In the genomic region with DNA sequence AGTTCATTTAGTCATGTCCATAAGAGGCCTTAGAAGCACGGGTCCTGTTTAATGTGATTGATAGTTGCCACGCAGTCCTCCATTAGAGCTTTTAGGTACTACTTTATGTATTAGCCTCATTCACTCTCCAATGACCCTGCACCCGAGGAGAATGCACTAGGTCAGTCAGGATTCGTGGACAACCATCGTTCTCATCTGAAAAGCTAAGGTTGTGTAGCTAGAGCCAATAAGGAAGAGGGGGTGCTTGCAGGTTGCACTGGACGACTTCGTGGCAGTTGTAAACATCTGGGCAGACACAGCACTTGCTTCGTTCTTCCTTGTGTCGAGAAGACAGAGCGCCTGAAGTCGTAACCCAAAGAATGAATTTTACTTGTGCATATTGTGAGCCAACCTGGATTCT, we compare ENCODE assay signal across 8 mouse cellular contexts. TPM values are rescaled to one million over a fixed set of nuclear protein-coding genes. Genes with fewer than 3 reads are reported as not detected.
DNase-seq lines count a peak whose midpoint lies in the region; ATAC-seq and TF ChIP-seq lines count a peak whose summit lies in the region.

No protein-coding gene starts in this region.

- TF ChIP-seq POLR2A in liver, adult 2 months (IDR thresholded peaks at IDR 0.05; ENCODE audit: extremely low read depth, insufficient read depth, low read length): no peak
- TF ChIP-seq POLR2A in thymus, adult 2 months (IDR thresholded peaks at IDR 0.05; ENCODE audit: control insufficient read depth, extremely low read depth, insufficient read depth, low read length, poor library complexity): no peak

- peak overlapping the region; percentile 48 for H3K27ac ChIP-seq in liver, adult 2 months (replicated peaks; ENCODE audit: insufficient read depth, low read depth, low read length)
- H3K27ac ChIP-seq in embryonic facial prominence, embryonic 10.5 days (replicated peaks): peak overlapping the region; percentile 99
- H3K27ac ChIP-seq in hindbrain, embryonic 10.5 days: peak overlapping the region; percentile 99
- H3K27ac ChIP-seq in lung, embryonic 16.5 days (ENCODE audit: low read length): peak overlapping the region; percentile 86
- H3K27ac ChIP-seq in thymus, adult 2 months (ENCODE audit: control insufficient read depth, insufficient read depth, low read length): peak overlapping the region; percentile 68

- H3K4me3 ChIP-seq in liver, adult 2 months (ENCODE audit: insufficient read depth, low read depth, low read length): peak overlapping the region; percentile 57
- H3K4me3 ChIP-seq in embryonic facial prominence, embryonic 10.5 days: peak overlapping the region; percentile 82
- H3K4me3 ChIP-seq in hindbrain, embryonic 10.5 days: peak overlapping the region; percentile 99
- peak overlapping the region; percentile 74 for H3K4me3 ChIP-seq in lung, embryonic 16.5 days (ENCODE audit: low read length)
- H3K4me3 ChIP-seq in thymus, adult 2 months (ENCODE audit: control insufficient read depth, insufficient read depth, low read length): peak overlapping the region; percentile 93

- H3K4me2 ChIP-seq in lung, embryonic 16.5 days (ENCODE audit: low read depth, low read length): peak overlapping the region; percentile 70

- ATAC-seq in lung, embryonic 16.5 days (ENCODE audit: low read depth): no peak

- TF ChIP-seq CTCF in liver, adult 2 months (IDR thresholded peaks at IDR 0.05; ENCODE audit: low read depth, low read length): no peak
- TF ChIP-seq CTCF in thymus, adult 2 months (IDR thresholded peaks at IDR 0.05; ENCODE audit: borderline replicate concordance, control insufficient read depth, extremely low read depth, insufficient read depth, low read length, poor library complexity): no peak

- peak overlapping the region; percentile 55 for H3K9ac ChIP-seq in liver, adult 2 months (ENCODE audit: low read depth, low read length)
- H3K9ac ChIP-seq in lung, embryonic 16.5 days (ENCODE audit: low read length): peak overlapping the region; percentile 89

- peaks cover 52% of the 10 kb centered on the region for H3K79me2 ChIP-seq in liver, adult 2 months (ENCODE audit: control insufficient read depth, insufficient read depth, low read length)

- no peaks in the 10 kb centered on the region for H3K36me3 ChIP-seq in liver, adult 2 months (ENCODE audit: control insufficient read depth, insufficient read depth, low read length)
- 0 out of 2 replicates have a peak, but pooled peaks cover 3% of the 10 kb centered on the region for H3K36me3 ChIP-seq in embryonic facial prominence, embryonic 10.5 days (replicated peaks)
- peaks cover 8% of the 10 kb centered on the region; the same call in 1 of the 2 replicates for H3K36me3 ChIP-seq in hindbrain, embryonic 10.5 days
- no peaks in the 10 kb centered on the region for H3K36me3 ChIP-seq in lung, embryonic 16.5 days (ENCODE audit: control insufficient read depth, insufficient read depth, low read length)
- H3K36me3 ChIP-seq in thymus, adult 2 months (ENCODE audit: control insufficient read depth, insufficient read depth, low read length): no peaks in the 10 kb centered on the region

- H3K27me3 ChIP-seq in liver, adult 2 months (ENCODE audit: control insufficient read depth, insufficient read depth, low read length): no peaks in the 10 kb centered on the region
- H3K27me3 ChIP-seq in embryonic facial prominence, embryonic 10.5 days (replicated peaks; ENCODE audit: low read depth, poor library complexity, severe bottlenecking): no peaks in the 10 kb centered on the region
- H3K27me3 ChIP-seq in hindbrain, embryonic 10.5 days (ENCODE audit: insufficient read depth, poor library complexity, severe bottlenecking): no peaks in the 10 kb centered on the region
- H3K27me3 ChIP-seq in lung, embryonic 16.5 days (ENCODE audit: control insufficient read depth, insufficient read depth, low read depth, low read length): no peaks in the 10 kb centered on the region
- H3K27me3 ChIP-seq in thymus, adult 2 months (ENCODE audit: control insufficient read depth, insufficient read depth, low read length): no peaks in the 10 kb centered on the region

- H3K4me1 ChIP-seq in liver, adult 2 months (ENCODE audit: control insufficient read depth, insufficient read depth, low read length): peaks cover 10% of the 10 kb centered on the region
- H3K4me1 ChIP-seq in embryonic facial prominence, embryonic 10.5 days: peaks cover 43% of the 10 kb centered on the region
- H3K4me1 ChIP-seq in hindbrain, embryonic 10.5 days (replicated peaks): peaks cover 56% of the 10 kb centered on the region
- H3K4me1 ChIP-seq in lung, embryonic 16.5 days (replicated peaks; ENCODE audit: control insufficient read depth, insufficient read depth, low read length): peaks cover 24% of the 10 kb centered on the region
- peaks cover 35% of the 10 kb centered on the region for H3K4me1 ChIP-seq in thymus, adult 2 months (replicated peaks; ENCODE audit: control insufficient read depth, insufficient read depth, low read length)

- WGBS in liver, adult 2 months: 1% methylated on average over 11 of the region's 11 CpGs
- WGBS in embryonic facial prominence, embryonic 10.5 days: 4% methylated on average over 11 of the region's 11 CpGs
- 3% methylated on average over 11 of the region's 11 CpGs for WGBS in hindbrain, embryonic 10.5 days
- 2% methylated on average over 11 of the region's 11 CpGs for WGBS in lung, embryonic 16.5 days
- under 1% methylated on average over 11 of the region's 11 CpGs for WGBS in thymus, adult 2 months

- no peaks in the 10 kb centered on the region for H3K9me3 ChIP-seq in embryonic facial prominence, embryonic 10.5 days
- no peaks in the 10 kb centered on the region for H3K9me3 ChIP-seq in hindbrain, embryonic 10.5 days
- H3K9me3 ChIP-seq in lung, embryonic 16.5 days (ENCODE audit: control insufficient read depth, low read length): no peaks in the 10 kb centered on the region

- DNase-seq in liver, adult 2 months (ENCODE audit: extremely low read depth, low read depth, low spot score): no peak
- DNase-seq in liver: no peak
- DNase-seq in embryonic facial prominence, embryonic 10.5 days (ENCODE audit: low spot score): peak; percentile 34
- DNase-seq in hindbrain, embryonic 10.5 days (ENCODE audit: low spot score): peak; percentile 41
- DNase-seq in thymus, adult 2 months: peak; percentile 51
- no peak for DNase-seq in layer of hippocampus, adult 18-20 months (ENCODE audit: low spot score in 2 of 2)
- no peak for DNase-seq in layer of hippocampus, postnatal 36 days

RNA-seq across cellular contexts. Expression of gene Ankrd13a, which starts 0.7 kb away (rescaled TPM):
- total RNA-seq in liver, adult 2 months (2014; rRNA removed): 11.4 and 14.7 TPM in 2 replicates
- 15.9 and 19.1 TPM in 2 replicates for polyA plus RNA-seq in liver, adult 2 months (2012; rRNA removed)
- polyA plus RNA-seq in embryonic facial prominence, embryonic 10.5 days (2016; fragmentation: Nextera tagmentation; extraction: Ambion mirVana): 44.4 and 48.1 TPM in 2 replicates
- polyA plus RNA-seq in hindbrain, embryonic 10.5 days (2016; fragmentation: Nextera tagmentation; extraction: Ambion mirVana): 59.7 and 74.1 TPM in 2 replicates
- polyA plus RNA-seq in lung, embryonic 16.5 days (2015; fragmentation: Nextera tagmentation; extraction: Ambion mirVana): 31.2 and 43.1 TPM in 2 replicates
- polyA plus RNA-seq in thymus, adult 2 months (2012; rRNA removed): 118 and 142 TPM in 2 replicates
- 10 to 100 TPM; 44.5 to 48.1 TPM for total RNA-seq in layer of hippocampus, adult 18-20 months (2021)
- 10 to 100 TPM; 37.2 to 47.9 TPM for total RNA-seq in layer of hippocampus, postnatal 36 days (2021)

RNA-seq across cellular contexts. Expression of gene Git2, which starts 1.5 kb away (rescaled TPM):
- total RNA-seq in liver, adult 2 months (2014; rRNA removed): 11.0 and 13.2 TPM in 2 replicates
- polyA plus RNA-seq in liver, adult 2 months (2012; rRNA removed): 11.1 and 11.8 TPM in 2 replicates
- 36.7 and 38.1 TPM in 2 replicates for polyA plus RNA-seq in embryonic facial prominence, embryonic 10.5 days (2016; fragmentation: Nextera tagmentation; extraction: Ambion mirVana)
- polyA plus RNA-seq in hindbrain, embryonic 10.5 days (2016; fragmentation: Nextera tagmentation; extraction: Ambion mirVana): 39.3 and 39.7 TPM in 2 replicates
- 57.4 and 59.0 TPM in 2 replicates for polyA plus RNA-seq in lung, embryonic 16.5 days (2015; fragmentation: Nextera tagmentation; extraction: Ambion mirVana)
- polyA plus RNA-seq in thymus, adult 2 months (2012; rRNA removed): 221 and 232 TPM in 2 replicates
- 10 to 100 TPM; 44.5 to 45.6 TPM for total RNA-seq in layer of hippocampus, adult 18-20 months (2021)
- 10 to 100 TPM; 42.4 to 45.4 TPM for total RNA-seq in layer of hippocampus, postnatal 36 days (2021)

RNA-seq across cellular contexts. Expression of gene 1500011B03Rik, which starts 49.5 kb away (rescaled TPM):
- total RNA-seq in liver, adult 2 months (2014; rRNA removed): 2.0 and 2.1 TPM in 2 replicates
- 4.2 and 7.2 TPM in 2 replicates for polyA plus RNA-seq in liver, adult 2 months (2012; rRNA removed)
- 108 TPM in 2 replicates for polyA plus RNA-seq in embryonic facial prominence, embryonic 10.5 days (2016; fragmentation: Nextera tagmentation; extraction: Ambion mirVana)
- 126 and 159 TPM in 2 replicates for polyA plus RNA-seq in hindbrain, embryonic 10.5 days (2016; fragmentation: Nextera tagmentation; extraction: Ambion mirVana)
- polyA plus RNA-seq in lung, embryonic 16.5 days (2015; fragmentation: Nextera tagmentation; extraction: Ambion mirVana): 70.6 and 70.9 TPM in 2 replicates
- 46.4 and 53.8 TPM in 2 replicates for polyA plus RNA-seq in thymus, adult 2 months (2012; rRNA removed)
- 100 to 1,000 TPM; 162 to 169 TPM for total RNA-seq in layer of hippocampus, adult 18-20 months (2021)
- 100 to 1,000 TPM; 156 to 157 TPM for total RNA-seq in layer of hippocampus, postnatal 36 days (2021)

Comparison
In these comparisons a context has a peak if more than half of its experiments do, and no peak if none do; other contexts are left out.
1. DNase-seq: peak in embryonic facial prominence, embryonic 10.5 days (single experiment), hindbrain, embryonic 10.5 days (single experiment) and thymus, adult 2 months (single experiment); none in liver, adult 2 months (single experiment), liver (single experiment), layer of hippocampus, adult 18-20 months (0 of 2) and layer of hippocampus, postnatal 36 days (0 of 2).
2. H3K27ac ChIP-seq: peak in every context shown above with its lines; median percentile 99 in embryonic facial prominence, embryonic 10.5 days; 99 in hindbrain, embryonic 10.5 days; 86 in lung, embryonic 16.5 days; 68 in thymus, adult 2 months; 48 in liver, adult 2 months.
3. Peak in every context shown above with its lines, with median percentiles within 50 percentile points of each other: H3K4me3 ChIP-seq.